Mouse (Mus musculus): ENCODE measurements around the gene Wnt5b. TPM values are rescaled to one million over a fixed set of nuclear protein-coding genes. Genes with fewer than 3 reads are reported as not detected.
A peak's percentile ranks its signal among the peaks of the same experiment; 100 is the strongest.

The Wnt5b gene
- polyA plus RNA-seq, 2 experiments = 13.3 to 17.5 TPM

DNA sequence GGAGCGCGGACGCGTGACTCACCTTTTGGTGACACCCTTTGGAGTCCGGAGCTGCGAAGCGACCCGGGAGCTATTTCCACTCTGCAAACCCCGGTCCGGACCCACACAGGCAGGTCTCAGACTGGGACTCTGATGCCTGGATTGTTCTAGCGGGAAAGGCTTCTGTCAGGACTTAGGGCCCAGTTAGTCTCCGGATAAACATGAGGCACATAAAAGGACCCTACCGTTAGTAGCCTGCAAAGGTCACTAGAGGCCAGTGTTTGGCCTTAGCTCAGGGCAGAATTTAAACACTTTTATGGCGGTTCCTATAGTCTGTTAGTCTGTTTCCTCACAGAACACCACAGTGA lies 344 bp upstream of the Wnt5b start:
- H3K9me3 ChIP-seq (ENCODE audit: control insufficient read depth, low read length) = no peaks in the 10 kb centered on the region
- peak overlapping the region; percentile 84 for H3K9ac ChIP-seq (ENCODE audit: low read depth, low read length, severe bottlenecking)
- peak overlapping the region; percentile 88 for H3K4me2 ChIP-seq (replicated peaks; ENCODE audit: low read depth, low read length, severe bottlenecking)
- 2% methylated on average over 14 of the region's 14 CpGs for WGBS
- ATAC-seq (ENCODE audit: low FRiP score, low read depth) (no peak; the same call in 1 of the 2 replicates), DNase-seq (ENCODE audit: low spot score) (no peak)
- peaks cover 6% of the 10 kb centered on the region; the same call in 1 of the 2 replicates for H3K4me1 ChIP-seq (ENCODE audit: control insufficient read depth, insufficient read depth, low read length)
- TF ChIP-seq POLR2A (IDR thresholded peaks at IDR 0.05; ENCODE audit: borderline replicate concordance, extremely low read depth, insufficient read depth, insufficient read length) = no peak
- no peaks in the 10 kb centered on the region for H3K36me3 ChIP-seq (ENCODE audit: control insufficient read depth, insufficient read depth, low read length)
- H3K4me3 ChIP-seq (replicated peaks; ENCODE audit: low read length) = peak overlapping the region; percentile 79
- no peaks in the 10 kb centered on the region for H3K27me3 ChIP-seq (ENCODE audit: control insufficient read depth, insufficient read depth, low read length)
- 0 out of 2 replicates have a peak overlapping the region, but pooled peaks have one; percentile 9 for H3K27ac ChIP-seq (replicated peaks; ENCODE audit: low read depth, low read length)

DNA sequence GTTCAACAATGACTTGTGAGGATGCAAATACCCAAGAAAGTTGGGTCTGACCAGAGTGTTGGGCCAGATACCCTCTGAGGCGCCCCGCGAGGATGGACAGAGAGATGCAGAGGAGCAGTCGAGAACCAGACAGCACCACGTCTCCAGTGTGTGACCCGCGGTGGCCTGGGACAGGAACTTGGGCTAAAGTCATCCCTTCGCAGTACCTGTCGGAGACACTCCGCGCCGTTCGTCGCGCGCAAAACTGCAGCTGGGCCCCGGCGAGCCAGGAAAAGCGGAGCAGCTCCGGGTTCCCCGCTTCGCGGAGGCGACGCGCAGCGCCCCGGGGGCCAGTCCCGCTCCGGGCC lies 718 bp downstream of the Wnt5b start:
- Histone ChIP-seq H3K36me3 (ENCODE audit: control insufficient read depth, insufficient read depth, low read length) (no peaks in the 10 kb centered on the region), H3K4me3 (replicated peaks; ENCODE audit: low read length) (peak overlapping the region; percentile 79), H3K27ac (replicated peaks; ENCODE audit: low read depth, low read length) (no peak overlapping the region), H3K9me3 (ENCODE audit: control insufficient read depth, low read length) (no peaks in the 10 kb centered on the region), H3K4me1 (ENCODE audit: control insufficient read depth, insufficient read depth, low read length) (peaks cover 6% of the 10 kb centered on the region; the same call in 1 of the 2 replicates), H3K27me3 (ENCODE audit: control insufficient read depth, insufficient read depth, low read length) (no peaks in the 10 kb centered on the region), H3K4me2 (replicated peaks; ENCODE audit: low read depth, low read length, severe bottlenecking) (peak overlapping the region; percentile 88), H3K9ac (ENCODE audit: low read depth, low read length, severe bottlenecking) (peak overlapping the region; percentile 84)
- under 1% methylated on average over 13 of the region's 30 CpGs for WGBS
- DNase-seq (ENCODE audit: low spot score) (no peak), ATAC-seq (ENCODE audit: low FRiP score, low read depth) (peak; percentile 28; the same call in 1 of the 2 replicates)
- no peak for TF ChIP-seq POLR2A (IDR thresholded peaks at IDR 0.05; ENCODE audit: borderline replicate concordance, extremely low read depth, insufficient read depth, insufficient read length)

DNA sequence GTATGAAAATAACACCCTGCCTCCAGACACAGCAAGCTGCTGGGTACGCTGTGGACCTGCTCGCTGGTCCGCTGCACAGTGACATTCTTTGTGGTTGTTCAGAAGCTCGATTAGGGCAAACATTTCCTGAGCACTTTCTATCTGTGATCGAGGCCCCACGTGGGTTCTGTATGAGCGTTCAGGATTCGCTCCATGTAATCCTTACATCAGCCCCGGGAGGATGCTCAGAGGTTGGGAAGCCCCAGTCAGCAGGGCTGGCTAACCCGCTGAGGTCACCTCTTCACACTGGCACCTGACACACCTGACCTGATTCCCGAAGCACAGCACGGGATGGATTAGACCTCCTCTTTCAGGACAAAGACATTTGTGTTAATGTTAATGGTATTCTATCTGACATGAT lies 8.3 kb downstream of the Wnt5b start:
- WGBS = 84% methylated on average over 12 of the region's 12 CpGs
- TF ChIP-seq POLR2A (IDR thresholded peaks at IDR 0.05; ENCODE audit: borderline replicate concordance, extremely low read depth, insufficient read depth, insufficient read length) = no peak
- ATAC-seq (ENCODE audit: low FRiP score, low read depth) = no peak

DNA sequence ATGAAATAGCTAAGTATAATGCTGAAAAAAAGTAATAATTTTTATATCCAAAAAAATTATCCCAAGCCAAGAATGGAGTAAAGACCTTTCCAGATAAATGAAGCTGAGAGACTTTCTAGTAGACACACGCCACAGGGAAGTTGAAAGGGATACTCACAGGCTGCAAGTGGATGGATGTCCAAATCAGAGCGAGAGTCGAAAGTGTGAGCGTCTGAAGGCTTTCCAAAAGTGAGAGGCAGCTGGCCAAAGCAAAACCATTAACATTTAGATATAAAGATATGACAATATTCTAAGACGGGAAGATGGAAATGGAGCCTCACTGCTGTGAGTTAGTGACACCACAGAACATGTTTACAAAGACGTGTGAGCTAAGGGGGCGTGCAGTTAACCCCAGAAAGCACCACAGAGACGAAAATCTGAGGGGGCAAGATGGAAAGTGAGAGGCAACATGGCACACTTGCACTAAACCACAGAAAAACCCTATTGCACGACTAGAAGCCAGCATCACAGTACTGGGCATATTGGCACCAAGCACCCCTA lies 10.9 kb downstream of the Wnt5b start:
- H3K36me3 ChIP-seq (ENCODE audit: control insufficient read depth, insufficient read depth, low read length) = no peaks in the 10 kb centered on the region
- H3K4me2 ChIP-seq (replicated peaks; ENCODE audit: low read depth, low read length, severe bottlenecking) = no peak overlapping the region
- H3K4me1 ChIP-seq (ENCODE audit: control insufficient read depth, insufficient read depth, low read length) = peaks cover 4% of the 10 kb centered on the region; the same call in 1 of the 2 replicates
- H3K4me3 ChIP-seq (replicated peaks; ENCODE audit: low read length) = no peak overlapping the region
- no peaks in the 10 kb centered on the region for H3K9me3 ChIP-seq (ENCODE audit: control insufficient read depth, low read length)
- TF ChIP-seq POLR2A (IDR thresholded peaks at IDR 0.05; ENCODE audit: borderline replicate concordance, extremely low read depth, insufficient read depth, insufficient read length) = no peak
- ATAC-seq (ENCODE audit: low FRiP score, low read depth) (no peak), DNase-seq (ENCODE audit: low spot score) (no peak)
- no peaks in the 10 kb centered on the region for H3K27me3 ChIP-seq (ENCODE audit: control insufficient read depth, insufficient read depth, low read length)
- no peak overlapping the region for H3K9ac ChIP-seq (ENCODE audit: low read depth, low read length, severe bottlenecking)
- 82% methylated on average over 9 of the region's 9 CpGs for WGBS
- H3K27ac ChIP-seq (replicated peaks; ENCODE audit: low read depth, low read length) = no peak overlapping the region

More for the DNA sequence above, 8.3 kb downstream of the Wnt5b start:
- H3K4me1 ChIP-seq (ENCODE audit: control insufficient read depth, insufficient read depth, low read length) = peaks cover 4% of the 10 kb centered on the region; the same call in 1 of the 2 replicates
- H3K27me3 ChIP-seq (ENCODE audit: control insufficient read depth, insufficient read depth, low read length) = no peaks in the 10 kb centered on the region
- no peak overlapping the region for H3K4me3 ChIP-seq (replicated peaks; ENCODE audit: low read length)
- no peak overlapping the region for H3K4me2 ChIP-seq (replicated peaks; ENCODE audit: low read depth, low read length, severe bottlenecking)
- no peak overlapping the region for H3K9ac ChIP-seq (ENCODE audit: low read depth, low read length, severe bottlenecking)
- H3K27ac ChIP-seq (replicated peaks; ENCODE audit: low read depth, low read length) = no peak overlapping the region
- DNase-seq (ENCODE audit: low spot score) = no peak
- H3K9me3 ChIP-seq (ENCODE audit: control insufficient read depth, low read length) = no peaks in the 10 kb centered on the region
- H3K36me3 ChIP-seq (ENCODE audit: control insufficient read depth, insufficient read depth, low read length) = no peaks in the 10 kb centered on the region

DNA sequence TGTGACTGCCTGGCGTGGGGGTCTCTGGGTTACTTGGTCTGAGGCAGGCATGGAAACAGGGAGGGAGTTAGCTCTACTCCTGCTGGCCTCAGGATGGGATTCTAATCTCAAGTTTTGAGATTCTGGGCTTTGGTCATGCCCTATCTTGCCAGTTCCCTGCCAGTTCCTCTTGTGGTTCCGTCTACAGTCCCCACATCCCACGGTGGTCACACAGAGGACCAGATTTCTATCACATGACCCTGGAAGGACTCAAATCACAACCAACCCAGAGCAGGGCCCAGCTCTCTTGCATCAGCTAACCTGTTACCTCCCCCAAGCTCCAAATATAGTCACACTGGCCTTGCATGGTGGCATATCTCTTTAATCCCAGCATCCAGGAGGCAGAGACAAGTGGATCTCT lies 14.5 kb downstream of the Wnt5b start:
- H3K9ac ChIP-seq (ENCODE audit: low read depth, low read length, severe bottlenecking) = no peak overlapping the region
- no peaks in the 10 kb centered on the region for H3K36me3 ChIP-seq (ENCODE audit: control insufficient read depth, insufficient read depth, low read length)
- no peaks in the 10 kb centered on the region for H3K4me1 ChIP-seq (ENCODE audit: control insufficient read depth, insufficient read depth, low read length)
- H3K9me3 ChIP-seq (ENCODE audit: control insufficient read depth, low read length) = no peaks in the 10 kb centered on the region
- H3K4me3 ChIP-seq (replicated peaks; ENCODE audit: low read length) = no peak overlapping the region
- no peak for TF ChIP-seq POLR2A (IDR thresholded peaks at IDR 0.05; ENCODE audit: borderline replicate concordance, extremely low read depth, insufficient read depth, insufficient read length)
- H3K27ac ChIP-seq (replicated peaks; ENCODE audit: low read depth, low read length) = no peak overlapping the region
- WGBS = 86% methylated on average over 3 of the region's 3 CpGs
- no peak for ATAC-seq (ENCODE audit: low FRiP score, low read depth)
- DNase-seq (ENCODE audit: low spot score) = no peak
- H3K27me3 ChIP-seq (ENCODE audit: control insufficient read depth, insufficient read depth, low read length) = no peaks in the 10 kb centered on the region
- H3K4me2 ChIP-seq (replicated peaks; ENCODE audit: low read depth, low read length, severe bottlenecking) = no peak overlapping the region

Data from limb, embryonic 14.5 days (tissue).